Mouse (Mus musculus): Measurements from ENCODE around the gene Ampd1. TPM values are rescaled to one million over a fixed set of nuclear protein-coding genes. Genes with fewer than 3 reads are reported as not detected.

Gene Ampd1
- total RNA-seq, 1 experiment = 0.49 TPM

GRCm38 (mm10) chr3:103057752-103058151 is 16.1 kb upstream of the Ampd1 start:
- 0 out of 2 replicates have a peak overlapping the region, but pooled peaks have one; percentile 3 for H3K9ac ChIP-seq (ENCODE audit: insufficient read depth, low read depth, low read length, poor library complexity, severe bottlenecking)
- in situ Hi-C loops (cut with MboI; ENCODE audit: low sequenced_read_pairs in 2 of 2, unreplicated experiment in 2 of 2) = no loop called here
- peak overlapping the region; percentile 68 to 71 for H3K4me3 ChIP-seq (ENCODE audit: insufficient read depth in 1 of 2, low read depth in 1 of 2, low read length in 2 of 2, poor library complexity in 1 of 2, severe bottlenecking in 1 of 2)
- no peak for DNase-seq (ENCODE audit: low read depth, low spot score)
- H3K9me3 ChIP-seq (ENCODE audit: control insufficient read depth, insufficient read depth, low read depth, low read length) = no peaks in the 10 kb centered on the region
- H3K4me1 ChIP-seq (ENCODE audit: control insufficient read depth in 2 of 2, insufficient read depth in 2 of 2, low read length in 2 of 2, poor library complexity in 1 of 2) = no peaks in the 10 kb centered on the region
- peak overlapping the region; percentile 44; the same call in 1 of the 2 replicates for H3K27ac ChIP-seq (ENCODE audit: insufficient read depth, low read depth, low read length, poor library complexity, severe bottlenecking)
- peaks cover 29% of the 10 kb centered on the region for H3K36me3 ChIP-seq (ENCODE audit: control insufficient read depth, insufficient read depth, low read length, poor library complexity, severe bottlenecking)
- no peak for TF ChIP-seq MAFK (IDR thresholded peaks at IDR 0.05; ENCODE audit: insufficient read depth, low read depth, low read length)
- no peak for TF ChIP-seq CHD2 (IDR thresholded peaks at IDR 0.05; ENCODE audit: low read depth, low read length)
- TF ChIP-seq ZC3H11A (IDR thresholded peaks at IDR 0.05; ENCODE audit: borderline replicate concordance, low read depth, low read length) = no peak
- TF ChIP-seq HCFC1 (IDR thresholded peaks at IDR 0.05; ENCODE audit: borderline replicate concordance, insufficient read depth, low read length) = no peak
- no peak for TF ChIP-seq ZNF384 (IDR thresholded peaks at IDR 0.05; ENCODE audit: low read depth, low read length)

DNA sequence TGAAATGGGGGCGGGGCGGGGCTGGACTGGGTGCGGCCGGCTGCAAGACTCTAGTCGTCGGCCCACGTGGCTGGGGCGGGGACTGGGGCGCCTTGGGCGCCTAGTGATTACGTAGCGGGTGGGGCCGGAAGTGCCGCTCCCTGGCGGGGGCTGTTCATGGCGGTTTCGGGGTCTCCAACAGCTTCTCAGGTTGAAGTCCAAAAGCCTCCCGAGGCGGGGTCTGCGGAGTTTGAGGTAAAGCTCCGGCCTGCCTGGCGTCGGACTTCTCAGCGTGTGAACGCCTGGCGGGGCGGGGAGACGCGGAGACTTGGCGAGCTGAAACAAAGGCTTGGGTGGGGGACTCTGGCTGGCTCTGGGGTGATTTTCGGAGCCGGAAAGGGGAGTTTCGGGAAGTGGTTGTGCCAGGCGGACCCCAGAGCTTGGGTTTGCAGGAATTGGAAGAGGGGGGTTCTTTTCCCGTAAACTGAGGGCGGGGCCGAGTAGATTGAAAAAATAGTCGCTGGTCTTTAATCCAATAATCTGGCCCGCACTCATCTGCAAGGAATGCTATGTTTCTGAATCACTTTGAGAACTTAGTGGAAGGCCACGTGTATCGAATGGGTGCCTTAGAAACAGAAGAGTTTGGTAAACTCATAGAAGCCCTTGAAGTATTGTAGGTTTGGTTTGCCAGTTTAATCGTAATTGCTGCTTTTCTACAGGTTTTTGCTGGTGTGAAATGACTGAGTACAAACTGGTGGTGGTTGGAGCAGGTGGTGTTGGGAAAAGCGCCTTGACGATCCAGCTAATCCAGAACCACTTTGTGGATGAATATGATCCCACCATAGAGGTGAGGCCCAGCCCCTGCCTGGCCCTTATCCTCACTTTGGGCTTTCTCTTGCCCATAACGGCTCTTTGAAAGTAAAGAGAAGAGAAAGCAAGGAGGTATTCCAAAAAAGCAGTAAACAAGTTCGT is 15.3 kb upstream of the Ampd1 start, which contains the start of gene Nras:
Nras (plus strand) TSS at position 79 of the 951 bp plus-strand sequence.
- DNase-seq (ENCODE audit: low read depth, low spot score) = peak; percentile 91
- peak within 1 kb of the TSS; percentile 81 for H3K9ac ChIP-seq (ENCODE audit: insufficient read depth, low read depth, low read length, poor library complexity, severe bottlenecking)
- TF ChIP-seq ZC3H11A (IDR thresholded peaks at IDR 0.05; ENCODE audit: borderline replicate concordance, low read depth, low read length) (no peak), ZNF384 (IDR thresholded peaks at IDR 0.05; ENCODE audit: low read depth, low read length) (no peak), CHD2 (IDR thresholded peaks at IDR 0.05; ENCODE audit: low read depth, low read length) (no peak), HCFC1 (IDR thresholded peaks at IDR 0.05; ENCODE audit: borderline replicate concordance, insufficient read depth, low read length) (peak; percentile 76; the same call in 1 of the 2 replicates), MAFK (IDR thresholded peaks at IDR 0.05; ENCODE audit: insufficient read depth, low read depth, low read length) (no peak)
- H3K4me3 ChIP-seq (ENCODE audit: insufficient read depth in 1 of 2, low read depth in 1 of 2, low read length in 2 of 2, poor library complexity in 1 of 2, severe bottlenecking in 1 of 2) = peak within 1 kb of the TSS; percentile 71 to 76
- H3K4me1 ChIP-seq (ENCODE audit: control insufficient read depth in 2 of 2, insufficient read depth in 2 of 2, low read length in 2 of 2, poor library complexity in 1 of 2) = no peaks in the 10 kb centered on the region
- no peaks in the 10 kb centered on the region for H3K9me3 ChIP-seq (ENCODE audit: control insufficient read depth, insufficient read depth, low read depth, low read length)
- in situ Hi-C loops (cut with MboI; ENCODE audit: low sequenced_read_pairs in 2 of 2, unreplicated experiment in 2 of 2) = no loop called here
- H3K27ac ChIP-seq (ENCODE audit: insufficient read depth, low read depth, low read length, poor library complexity, severe bottlenecking) = peak within 1 kb of the TSS; percentile 93
- H3K36me3 ChIP-seq (ENCODE audit: control insufficient read depth, insufficient read depth, low read length, poor library complexity, severe bottlenecking) = peaks cover 31% of the 10 kb centered on the region

- no peaks in the 10 kb centered on the region for H3K4me1 ChIP-seq (ENCODE audit: control insufficient read depth in 2 of 2, insufficient read depth in 2 of 2, low read length in 2 of 2, poor library complexity in 1 of 2)
- no peak overlapping the region for H3K27ac ChIP-seq (ENCODE audit: insufficient read depth, low read depth, low read length, poor library complexity, severe bottlenecking)
- no peak overlapping the region for H3K9ac ChIP-seq (ENCODE audit: insufficient read depth, low read depth, low read length, poor library complexity, severe bottlenecking)
- no peak for DNase-seq (ENCODE audit: low read depth, low spot score)
- H3K4me3 ChIP-seq (ENCODE audit: insufficient read depth in 1 of 2, low read depth in 1 of 2, low read length in 2 of 2, poor library complexity in 1 of 2, severe bottlenecking in 1 of 2) = no peak overlapping the region
- H3K9me3 ChIP-seq (ENCODE audit: control insufficient read depth, insufficient read depth, low read depth, low read length) = no peaks in the 10 kb centered on the region
- TF ChIP-seq CHD2 (IDR thresholded peaks at IDR 0.05; ENCODE audit: low read depth, low read length) (no peak), ZC3H11A (IDR thresholded peaks at IDR 0.05; ENCODE audit: borderline replicate concordance, low read depth, low read length) (no peak)
- in situ Hi-C loops (cut with MboI; ENCODE audit: low sequenced_read_pairs in 2 of 2, unreplicated experiment in 2 of 2) = loop anchor here in 1 of 2 experiments (10.0 kb wide), 1 partner anchor 88 kb away; no protein-coding TSS in a partner anchor
- H3K36me3 ChIP-seq (ENCODE audit: control insufficient read depth, insufficient read depth, low read length, poor library complexity, severe bottlenecking) = peaks cover 36% of the 10 kb centered on the region
Measured at GRCm38 (mm10) chr3:103066927-103067326, 6.9 kb upstream of the Ampd1 start.

DNA sequence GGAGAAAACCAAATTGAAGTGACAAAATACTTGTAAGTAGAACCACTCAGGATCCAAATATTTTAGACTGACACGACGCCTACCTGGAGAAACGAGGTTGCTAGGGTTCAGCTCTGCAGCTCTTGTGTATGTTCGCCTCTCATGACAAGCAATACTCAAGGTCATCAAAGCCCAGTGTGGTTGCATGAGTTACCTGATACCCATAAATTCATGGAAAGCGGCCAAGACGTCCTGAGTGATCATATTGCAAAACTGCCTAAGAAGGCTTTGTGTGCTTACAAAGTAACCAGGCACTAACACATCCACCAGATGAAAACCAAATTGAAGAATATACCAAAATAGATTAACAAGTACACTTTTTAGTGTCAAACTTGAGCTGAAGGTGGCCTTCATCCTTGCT is 4.8 kb upstream of the Ampd1 start:
- no peaks in the 10 kb centered on the region for H3K9me3 ChIP-seq (ENCODE audit: control insufficient read depth, insufficient read depth, low read depth, low read length)
- H3K4me1 ChIP-seq (ENCODE audit: control insufficient read depth in 2 of 2, insufficient read depth in 2 of 2, low read length in 2 of 2, poor library complexity in 1 of 2) = no peaks in the 10 kb centered on the region
- H3K9ac ChIP-seq (ENCODE audit: insufficient read depth, low read depth, low read length, poor library complexity, severe bottlenecking) = no peak overlapping the region
- H3K4me3 ChIP-seq (ENCODE audit: insufficient read depth in 1 of 2, low read depth in 1 of 2, low read length in 2 of 2, poor library complexity in 1 of 2, severe bottlenecking in 1 of 2) = no peak overlapping the region
- TF ChIP-seq HCFC1 (IDR thresholded peaks at IDR 0.05; ENCODE audit: borderline replicate concordance, insufficient read depth, low read length) (no peak), MAFK (IDR thresholded peaks at IDR 0.05; ENCODE audit: insufficient read depth, low read depth, low read length) (no peak), ZNF384 (IDR thresholded peaks at IDR 0.05; ENCODE audit: low read depth, low read length) (no peak), ZC3H11A (IDR thresholded peaks at IDR 0.05; ENCODE audit: borderline replicate concordance, low read depth, low read length) (no peak), CHD2 (IDR thresholded peaks at IDR 0.05; ENCODE audit: low read depth, low read length) (no peak)
- no peak overlapping the region for H3K27ac ChIP-seq (ENCODE audit: insufficient read depth, low read depth, low read length, poor library complexity, severe bottlenecking)
- in situ Hi-C loops (cut with MboI; ENCODE audit: low sequenced_read_pairs in 2 of 2, unreplicated experiment in 2 of 2) = loop anchor here in 1 of 2 experiments (10.0 kb wide), 1 partner anchor 86 kb away; no protein-coding TSS in a partner anchor
- DNase-seq (ENCODE audit: low read depth, low spot score) = no peak
- H3K36me3 ChIP-seq (ENCODE audit: control insufficient read depth, insufficient read depth, low read length, poor library complexity, severe bottlenecking) = peaks cover 23% of the 10 kb centered on the region
